Mouse (Mus musculus) hindbrain, embryonic 15.5 days (tissue): ENCODE measurements at regions not wholly inside any gene's neighbourhood (a gene's known extent, or its start where the extent isn't known, plus 50 kb on each side); places are given as distances from the start of the nearest gene placed in this dataset.

Experiments
- ATAC-seq: fragments of 200-750 bp; cut with Nextera tagmentation; 2 replicates; pipeline ENCODE4 v1.8.0; 2017; ENCODE audit warnings: low read depth, moderate number of reproducible peaks, moderate TSS enrichment; ENCODE audit not compliant: low FRiP score
- H3K27ac ChIP-seq: fragments of 300-500 bp; sonication (generic); replicated peaks from 2 replicates; pipeline ENCODE4 v1.5.1; 2015; ENCODE audit warnings: mild to moderate bottlenecking, inconsistent platforms
- H3K27me3 ChIP-seq: fragments of 300-500 bp; sonication (generic); 2 replicates; pipeline ENCODE4 v1.6.1; 2015; ENCODE audit warnings: control low read depth, inconsistent platforms
- H3K36me3 ChIP-seq: fragments of 300-500 bp; sonication (generic); 2 replicates; pipeline ENCODE4 v1.6.1; 2015; ENCODE audit warnings: control low read depth, inconsistent platforms
- H3K4me1 ChIP-seq: fragments of 300-500 bp; sonication (generic); replicated peaks from 2 replicates; pipeline ENCODE4 v1.6.1; 2015; ENCODE audit warnings: control low read depth, inconsistent platforms
- H3K4me2 ChIP-seq: fragments of 300-500 bp; sonication (generic); 2 replicates; pipeline ENCODE4 v1.6.1; 2015; ENCODE audit warnings: moderate library complexity, mild to moderate bottlenecking, inconsistent platforms
- H3K4me3 ChIP-seq: fragments of 300-500 bp; sonication (generic); 2 replicates; pipeline ENCODE4 v1.5.1; 2015; ENCODE audit warnings: mild to moderate bottlenecking, inconsistent platforms
- H3K9ac ChIP-seq: fragments of 300-500 bp; sonication (generic); 2 replicates; pipeline ENCODE4 v1.6.1; 2015; ENCODE audit warnings: inconsistent platforms
- H3K9me3 ChIP-seq: fragments of 300-500 bp; sonication (generic); 2 replicates; pipeline ENCODE4 v1.6.1; 2016; ENCODE audit warnings: control low read depth, inconsistent platforms
- WGBS: fragments of 180-500 bp; shearing (Covaris S2); methylation state at CpG from one replicate; pipeline ENCODE4 v1.1.7; 2015; 5-methylcytosine and 5-hydroxymethylcytosine counted together

DNA sequence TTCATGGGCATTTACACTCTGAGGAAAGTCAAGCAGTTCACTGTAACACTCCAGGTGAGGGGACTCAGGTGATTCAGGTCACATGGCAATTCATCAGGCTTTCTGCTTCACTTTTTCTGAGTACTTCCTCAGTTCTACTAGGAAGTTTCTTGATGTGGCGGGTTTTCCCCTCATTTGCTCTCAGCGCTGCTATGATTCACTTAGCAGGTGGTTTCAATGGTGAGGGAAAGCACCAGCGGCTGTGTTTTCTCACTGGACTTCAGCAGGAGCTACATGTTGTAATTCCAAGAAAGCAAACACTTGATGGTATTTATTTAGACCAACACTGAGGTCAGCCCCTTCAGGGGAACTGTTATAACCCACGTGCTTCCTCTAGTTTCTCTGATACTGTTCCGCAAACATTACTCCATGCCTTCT lies 229.4 kb downstream of the Gm7489 start:
- no peaks in the 10 kb centered on the region for H3K9me3 ChIP-seq
- no peaks in the 10 kb centered on the region for H3K27me3 ChIP-seq
- no peak overlapping the region for H3K4me3 ChIP-seq
- ATAC-seq: no peak
- no peak overlapping the region for H3K4me2 ChIP-seq
- H3K4me1 ChIP-seq: no peaks in the 10 kb centered on the region
- WGBS: 82% methylated on average over 5 of the region's 5 CpGs
- H3K9ac ChIP-seq: no peak overlapping the region
- no peak overlapping the region for H3K27ac ChIP-seq
- H3K36me3 ChIP-seq: no peaks in the 10 kb centered on the region

DNA sequence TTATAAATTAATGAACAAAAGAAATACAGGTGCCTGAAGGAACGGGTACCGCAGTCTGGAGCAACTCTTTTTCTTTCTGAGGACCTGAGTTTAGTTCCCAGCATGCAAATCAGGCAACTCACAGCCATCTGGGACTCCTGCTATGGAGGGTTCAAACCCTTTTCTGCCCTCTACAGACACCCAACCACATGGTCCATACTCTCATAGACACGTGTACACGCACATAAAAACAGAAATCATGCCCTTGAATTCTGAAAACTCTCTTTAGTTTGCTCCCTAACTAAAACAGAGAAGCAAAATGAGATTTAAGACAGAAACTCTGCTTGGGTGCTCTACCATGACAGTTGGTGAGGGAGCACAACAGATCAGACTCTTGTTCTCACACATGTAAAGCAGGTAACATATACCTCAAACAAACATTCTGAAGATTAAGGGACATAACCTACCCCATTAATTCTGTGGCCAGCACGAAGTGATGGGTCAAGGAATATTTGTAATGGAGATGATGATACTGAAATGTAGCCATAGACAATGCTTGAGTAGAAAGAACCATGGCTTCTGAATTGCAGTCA lies 233.3 kb downstream of the Gm7489 start:
- Histone ChIP-seq H3K27me3 (no peaks in the 10 kb centered on the region), H3K4me3 (no peak overlapping the region), H3K9ac (no peak overlapping the region), H3K27ac (no peak overlapping the region), H3K9me3 (no peaks in the 10 kb centered on the region), H3K4me2 (no peak overlapping the region), H3K36me3 (no peaks in the 10 kb centered on the region), H3K4me1 (no peaks in the 10 kb centered on the region)
- no peak for ATAC-seq
- 91% methylated on average over 5 of the region's 5 CpGs for WGBS

- no peak overlapping the region for H3K4me2 ChIP-seq
- H3K9me3 ChIP-seq: no peaks in the 10 kb centered on the region
- H3K27ac ChIP-seq: no peak overlapping the region
- no peak overlapping the region for H3K4me3 ChIP-seq
- H3K4me1 ChIP-seq: no peaks in the 10 kb centered on the region
- no peaks in the 10 kb centered on the region for H3K36me3 ChIP-seq
- H3K9ac ChIP-seq: no peak overlapping the region
- 84% methylated on average over 3 of the region's 3 CpGs for WGBS
- no peaks in the 10 kb centered on the region for H3K27me3 ChIP-seq
- no peak for ATAC-seq
Measured at GRCm38 (mm10) chr15:54120456-54120855, 235.8 kb downstream of the Gm7489 start.

DNA sequence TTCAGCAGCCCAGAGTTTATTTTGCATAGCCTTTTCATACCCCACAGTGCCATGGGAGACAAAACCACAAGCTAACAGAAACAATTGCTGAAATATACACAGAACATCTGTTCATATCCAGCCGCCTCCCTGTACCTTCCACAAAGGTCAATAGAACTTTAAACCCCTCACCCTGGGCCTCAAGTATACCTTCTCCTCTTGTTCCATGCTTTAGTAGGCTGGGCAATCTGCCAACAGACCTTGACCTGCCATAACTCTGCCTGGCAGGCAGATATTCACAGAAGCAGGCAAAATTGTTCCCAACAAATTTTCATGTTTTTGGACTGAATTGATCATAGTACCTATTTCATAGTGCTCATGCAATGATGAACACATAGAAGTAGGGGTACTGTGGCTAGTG lies 279.6 kb downstream of the Gm7489 start:
- Histone ChIP-seq H3K36me3 (no peaks in the 10 kb centered on the region), H3K27ac (no peak overlapping the region), H3K9me3 (no peaks in the 10 kb centered on the region), H3K4me1 (no peaks in the 10 kb centered on the region), H3K9ac (no peak overlapping the region), H3K4me2 (no peak overlapping the region), H3K4me3 (no peak overlapping the region), H3K27me3 (no peaks in the 10 kb centered on the region)
- WGBS: 79% methylated on average over 1 of the region's 1 CpGs
- ATAC-seq: no peak

GRCm38 (mm10) chr15:54167842-54168361 lies 283.2 kb downstream of the Gm7489 start:
- no peaks in the 10 kb centered on the region for H3K9me3 ChIP-seq
- H3K27ac ChIP-seq: no peak overlapping the region
- H3K27me3 ChIP-seq: no peaks in the 10 kb centered on the region
- no peak overlapping the region for H3K4me2 ChIP-seq
- no peak for ATAC-seq
- H3K4me1 ChIP-seq: no peaks in the 10 kb centered on the region
- H3K9ac ChIP-seq: no peak overlapping the region
- H3K4me3 ChIP-seq: no peak overlapping the region
- 78% methylated on average over 3 of the region's 3 CpGs for whole genome bisulfite sequencing
- no peaks in the 10 kb centered on the region for H3K36me3 ChIP-seq

DNA sequence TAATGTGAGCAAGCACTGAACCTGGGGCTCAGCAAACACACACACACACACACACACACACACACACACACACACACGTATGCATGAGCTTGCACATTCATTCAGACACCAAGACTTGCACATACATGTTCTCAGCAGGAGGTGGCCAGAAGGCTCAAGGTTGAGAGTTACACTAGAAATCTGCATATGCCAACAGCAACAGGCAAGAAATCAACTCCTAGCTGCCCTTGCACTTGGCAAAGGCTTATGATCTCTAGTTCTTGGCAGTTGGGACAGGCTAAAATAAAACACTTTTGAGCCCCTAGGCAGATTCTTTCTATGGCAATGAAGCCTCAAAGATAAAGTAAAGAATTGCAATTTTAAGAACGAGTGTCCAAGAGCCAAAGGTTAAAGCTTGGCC lies 292.5 kb downstream of the Gm7489 start:
- ATAC-seq: no peak
- 86% methylated on average over 2 of the region's 2 CpGs for WGBS
- no peaks in the 10 kb centered on the region for H3K27me3 ChIP-seq

GRCm38 (mm10) chr15:54177791-54178190 lies 293.1 kb downstream of the Gm7489 start:
- H3K27ac ChIP-seq: no peak overlapping the region
- H3K4me2 ChIP-seq: no peak overlapping the region
- WGBS: 97% methylated on average over 3 of the region's 3 CpGs

More for the DNA sequence above, 292.5 kb downstream of the Gm7489 start:
- Histone ChIP-seq H3K4me3 (no peak overlapping the region), H3K4me1 (no peaks in the 10 kb centered on the region), H3K9ac (no peak overlapping the region), H3K36me3 (no peaks in the 10 kb centered on the region), H3K4me2 (no peak overlapping the region), H3K27ac (no peak overlapping the region), H3K9me3 (no peaks in the 10 kb centered on the region)

More at GRCm38 (mm10) chr15:54177791-54178190, 293.1 kb downstream of the Gm7489 start:
- no peak overlapping the region for H3K9ac ChIP-seq
- H3K9me3 ChIP-seq: no peaks in the 10 kb centered on the region
- H3K4me3 ChIP-seq: no peak overlapping the region
- H3K27me3 ChIP-seq: no peaks in the 10 kb centered on the region
- no peaks in the 10 kb centered on the region for H3K36me3 ChIP-seq
- no peaks in the 10 kb centered on the region for H3K4me1 ChIP-seq
- ATAC-seq: no peak
